Mouse (Mus musculus): ENCODE measurements around the gene Tmem19.

DNA sequence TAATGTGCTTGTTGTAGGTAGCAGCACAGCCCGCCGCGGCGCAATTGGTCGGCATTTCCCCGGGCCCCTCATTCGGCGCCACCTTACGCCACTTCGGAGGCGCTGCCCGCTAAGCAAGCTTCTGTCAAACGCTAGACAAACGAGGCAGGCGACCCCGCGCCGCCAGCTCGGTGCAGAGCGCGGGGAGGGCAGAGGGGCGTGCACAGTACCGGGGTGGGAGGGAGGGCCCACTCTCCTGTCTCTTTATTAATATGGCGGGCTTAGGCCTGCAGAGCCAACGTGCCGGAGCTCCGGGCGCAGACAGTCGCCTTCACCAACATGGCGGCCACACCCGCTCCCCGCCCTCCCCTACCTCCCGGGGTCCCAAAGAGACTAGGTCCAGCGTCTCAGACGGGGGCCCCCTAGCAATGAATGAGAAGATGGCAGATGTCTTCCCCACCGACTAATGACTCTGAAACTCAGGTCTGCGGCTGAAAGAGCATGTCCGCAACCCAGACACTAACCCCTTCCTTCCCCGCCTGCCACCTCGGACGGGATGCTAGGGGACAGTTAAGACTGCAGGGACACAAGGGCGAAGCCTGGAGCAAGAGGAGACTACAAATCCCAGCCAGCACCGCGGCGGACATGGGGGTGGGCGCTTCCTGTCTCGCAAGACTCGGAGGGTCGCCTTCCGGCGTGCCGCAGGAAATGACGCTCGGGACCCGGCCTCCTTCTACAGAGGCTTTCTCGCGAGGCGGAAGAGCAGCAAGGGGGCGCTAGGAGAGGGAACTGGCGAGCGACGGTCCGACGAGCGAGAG is 22.1 kb upstream of the Tmem19 start, which contains the start of the genes Thap2 and Zfc3h1:
- TF ChIP-seq CTCF (IDR thresholded peaks at IDR 0.05; ENCODE audit: insufficient read depth, low read depth, low read length) (no peak), POLR2A (IDR thresholded peaks at IDR 0.05; ENCODE audit: insufficient read depth, low read depth, low read length) (peak; percentile 58; the same call in 1 of the 2 replicates)
